Mouse (Mus musculus): ENCODE results near the gene Armh3. TPM values are rescaled to one million over a fixed set of nuclear protein-coding genes. Genes with fewer than 3 reads are reported as not detected.

The Armh3 gene
- 2.9 and 3.2 TPM in 2 replicates for polyA plus RNA-seq (2012; rRNA removed)

DNA sequence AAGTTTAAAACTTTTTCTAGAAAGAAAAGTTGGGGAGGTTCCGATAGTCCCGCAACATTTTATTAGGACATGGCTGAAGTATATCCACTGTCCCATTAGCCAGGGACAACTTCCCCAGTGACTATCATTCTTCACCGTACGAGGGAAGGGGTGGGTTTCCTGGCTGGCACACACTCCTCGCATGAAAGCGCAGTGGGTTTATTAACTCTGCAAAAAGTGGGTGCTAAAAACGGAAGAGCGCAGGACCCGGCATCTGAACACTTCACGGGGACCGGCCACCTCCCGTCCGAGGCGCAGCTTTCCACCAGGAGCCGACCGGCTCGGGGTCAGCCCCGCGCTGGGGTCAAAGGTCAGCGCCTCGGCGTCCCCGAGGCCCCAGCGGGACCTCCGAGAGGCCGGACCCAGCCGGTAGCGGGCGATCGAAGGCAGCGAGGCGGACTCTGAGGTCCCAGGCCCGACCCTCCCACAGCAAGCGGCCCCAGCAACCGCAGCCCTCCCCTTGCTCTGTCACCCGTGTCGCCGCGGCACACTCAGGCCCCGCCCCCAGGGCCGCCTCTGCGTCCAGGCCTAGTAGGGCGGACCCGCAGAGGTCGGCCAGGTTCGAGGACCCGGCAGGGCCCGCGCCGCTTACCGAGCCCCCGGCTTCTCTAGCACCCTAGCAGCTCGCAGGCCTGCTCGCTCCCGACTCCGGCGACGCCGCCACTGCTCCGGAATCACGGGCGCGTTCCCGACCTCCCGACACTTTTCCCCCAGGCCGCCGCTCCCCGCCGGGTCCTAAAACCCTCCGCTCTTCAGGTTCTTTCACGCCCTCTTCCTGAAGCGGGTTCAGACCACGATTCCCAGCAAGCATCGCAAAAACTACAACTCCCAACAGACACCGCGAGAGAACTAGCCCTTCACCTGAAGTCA is at the start of gene Armh3:
Gene Armh3 (minus strand): TSS at position 704 of the 909 bp plus-strand sequence.

DNA sequence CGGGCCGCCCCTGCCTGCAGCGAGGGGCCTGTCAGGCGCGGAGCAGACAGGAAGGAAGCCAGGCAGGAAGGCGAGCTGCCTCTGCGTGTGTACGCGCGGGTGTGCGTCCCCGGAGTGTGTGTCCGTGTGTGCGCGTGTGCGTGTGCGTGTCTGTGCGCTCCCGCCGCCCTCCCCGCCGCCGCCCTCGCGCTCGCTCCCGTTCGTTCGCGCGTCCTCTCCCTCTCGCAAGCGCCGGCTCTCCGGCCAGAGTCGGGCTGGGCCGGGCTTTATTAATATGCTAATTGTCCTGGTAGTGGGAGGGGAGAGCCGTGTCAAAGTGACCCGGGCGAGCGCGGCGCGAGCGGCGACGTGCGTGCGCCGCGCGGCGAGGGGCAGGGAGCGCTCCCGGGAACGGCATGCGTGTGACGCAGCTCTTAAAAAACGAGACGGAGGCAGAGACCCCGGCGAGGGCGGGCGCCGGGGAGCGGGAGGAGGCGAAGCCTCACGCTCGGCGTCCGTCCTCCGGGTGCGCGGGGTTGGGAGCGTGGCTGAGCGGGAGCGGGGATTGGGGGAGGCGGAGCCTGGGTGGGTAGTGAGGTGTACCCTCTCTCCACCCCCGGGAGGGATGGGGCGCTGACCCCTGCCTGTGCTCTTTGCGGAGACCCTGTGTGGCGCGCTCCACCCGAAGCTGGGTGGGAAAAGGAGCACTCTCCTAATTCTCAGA is 46.9 kb upstream of the Armh3 start, which contains the start of gene Ldb1:
Gene Ldb1 (minus strand): TSS at position 222 of the 703 bp plus-strand sequence.

DNA sequence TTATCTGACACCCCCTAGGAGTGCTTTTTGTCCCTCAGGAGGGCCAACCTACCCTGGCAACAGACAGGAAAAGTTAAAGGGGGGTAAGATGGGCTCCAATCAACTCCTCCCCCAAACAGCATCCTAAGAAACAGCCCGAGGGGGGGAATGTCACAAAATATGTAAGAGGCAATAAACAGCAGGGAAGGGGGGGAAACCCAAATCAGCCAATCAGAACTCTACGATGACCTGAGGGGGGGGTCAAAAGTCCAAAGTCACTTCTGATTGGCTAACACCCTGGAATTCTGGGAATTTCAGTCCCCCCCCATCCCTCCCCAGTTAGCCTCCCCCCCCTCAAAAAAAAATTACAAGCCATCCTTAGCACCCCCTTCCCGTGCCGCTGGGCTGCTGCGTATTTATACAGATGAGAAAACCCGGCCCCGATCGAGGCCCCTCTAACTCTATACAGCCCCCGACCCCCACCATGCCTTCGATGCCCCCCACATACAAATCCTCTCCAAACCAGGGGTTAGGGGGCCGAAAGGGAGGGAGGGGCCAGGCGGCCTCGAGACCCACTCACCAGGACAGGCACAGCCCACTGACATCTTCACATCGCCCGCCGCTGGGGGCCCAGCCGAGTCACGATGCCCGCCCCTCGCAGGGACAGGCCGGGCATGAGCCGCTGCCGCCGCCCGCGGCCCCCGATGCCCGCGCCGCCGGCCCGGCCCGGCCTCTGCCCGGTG is 46.1 kb upstream of the Armh3 start, which contains the start of gene Pprc1:
Gene Pprc1 (plus strand): TSS at position 616 of the 722 bp plus-strand sequence.

DNA sequence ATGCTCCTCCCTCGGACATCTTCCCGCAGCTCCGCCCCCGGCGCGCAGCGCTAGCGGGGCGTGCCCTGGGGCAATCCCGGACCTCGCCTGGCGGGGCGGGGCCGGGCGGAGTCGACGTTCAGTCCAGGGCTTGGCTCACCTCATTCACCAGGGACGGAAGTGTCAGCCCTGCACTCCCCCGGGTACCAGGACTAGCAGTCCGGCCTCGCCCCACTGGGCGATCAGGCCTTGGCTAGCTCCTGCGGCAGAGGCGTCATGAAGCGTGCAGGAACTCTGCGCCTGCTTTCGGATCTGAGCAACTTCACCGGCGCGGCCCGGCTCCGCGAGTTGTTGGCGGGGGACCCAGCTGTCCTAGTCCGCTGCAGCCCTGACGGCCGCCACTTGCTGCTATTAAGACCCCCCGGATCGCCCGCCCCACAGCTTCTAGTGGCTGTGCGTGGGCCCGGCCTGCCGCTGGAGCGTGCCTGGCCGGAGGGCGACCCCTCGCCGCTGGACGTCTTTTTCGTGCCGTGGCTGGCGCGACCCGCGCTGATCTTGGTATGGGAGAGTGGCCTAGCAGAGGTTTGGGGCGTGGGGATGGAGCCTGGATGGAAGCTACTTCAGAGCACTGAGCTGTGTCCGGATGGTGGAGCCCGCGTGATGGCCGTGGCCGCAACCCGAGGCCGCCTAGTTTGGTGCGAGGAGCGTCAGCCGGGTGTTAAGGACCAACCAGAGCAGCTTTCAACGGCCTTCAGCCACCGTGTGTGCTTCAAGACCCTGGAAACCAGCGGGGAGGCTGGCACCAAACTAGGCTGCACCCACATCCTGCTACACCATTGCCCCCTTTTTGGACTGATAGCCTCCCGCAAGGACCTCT is 5.3 kb upstream of the Armh3 start, which contains the start of gene Hps6:
Gene Hps6 (plus strand): TSS at position 138 of the 856 bp plus-strand sequence.

DNA sequence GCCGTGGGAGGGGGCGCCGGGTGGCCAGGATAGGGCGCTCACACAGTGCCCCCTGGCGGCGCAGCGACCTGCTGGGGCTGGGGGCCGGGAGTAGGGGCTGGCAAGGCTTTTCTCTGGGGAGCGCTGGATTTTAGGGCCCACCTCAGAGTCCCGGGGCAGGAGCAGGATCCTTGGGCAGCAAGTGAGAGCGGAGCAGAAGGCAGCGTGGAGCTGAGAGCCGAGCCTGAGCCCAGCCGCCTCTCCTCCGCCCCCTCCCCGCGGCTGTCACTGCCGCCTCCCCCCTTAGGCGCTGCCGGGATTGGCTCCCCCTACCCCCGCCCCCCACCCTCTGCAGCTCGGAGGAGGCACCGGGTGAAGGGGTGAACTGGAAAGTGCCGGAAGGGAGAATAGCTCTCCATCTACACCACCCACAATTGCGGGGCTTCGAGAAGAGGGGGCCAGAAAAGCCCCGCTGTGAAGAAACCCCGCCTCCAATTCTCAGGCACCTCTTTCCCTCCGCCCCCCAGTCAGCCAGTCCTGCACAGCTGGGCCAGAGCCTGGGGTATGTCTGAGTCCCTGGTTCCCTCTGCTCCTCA is 182.4 kb downstream of the Armh3 start, which contains the start of gene Kcnip2:
Gene Kcnip2 (minus strand): TSS at position 231 of the 575 bp plus-strand sequence.

DNA sequence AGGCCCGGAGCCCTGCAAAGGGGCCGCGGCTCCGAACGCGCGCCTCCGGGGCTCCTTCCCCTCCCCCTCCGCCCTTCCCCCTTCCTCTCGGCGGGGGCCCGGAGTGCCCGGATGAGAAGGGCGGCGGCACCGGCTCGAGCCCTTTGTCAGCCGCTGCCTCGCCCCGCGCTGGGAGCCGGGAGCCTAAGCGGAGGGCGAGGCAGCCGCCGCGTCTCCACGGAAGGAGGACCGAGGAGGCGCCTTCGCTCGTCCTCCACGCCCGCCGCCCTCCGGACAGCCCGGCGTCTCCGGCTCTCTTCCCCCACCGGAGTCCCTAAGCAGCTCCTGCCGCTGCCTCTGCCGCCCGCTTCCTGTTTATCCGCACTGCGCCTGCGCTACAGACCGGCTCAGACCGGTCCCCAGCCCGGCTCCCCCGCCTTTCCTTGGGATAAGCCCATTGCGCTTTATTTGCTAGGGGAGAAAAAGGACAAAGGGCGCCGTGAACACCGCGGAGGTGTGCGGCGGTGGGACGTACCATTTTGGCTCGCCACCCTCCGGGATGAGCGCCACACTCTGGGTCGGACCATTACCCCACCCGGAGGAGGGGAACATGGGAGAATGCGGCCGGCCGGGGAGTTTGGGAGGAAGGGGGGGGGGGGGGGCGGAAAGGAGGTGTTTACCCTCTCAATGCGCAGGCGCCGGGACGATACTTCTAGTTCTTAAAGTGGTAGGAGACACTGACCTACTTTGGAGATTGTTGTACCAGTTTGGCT is 214.9 kb downstream of the Armh3 start, which contains the start of gene Mgea5:
Gene Mgea5 (minus strand): TSS at position 657 of the 752 bp plus-strand sequence.

Other genes with a start within 250 kb of the Armh3 start
- 18.8 and 24.8 TPM in 2 replicates for gene Npm3, start 248.9 kb downstream of the Armh3 start, polyA plus RNA-seq (2012; rRNA removed)
- gene Mgea5, start 214.7 kb downstream of the Armh3 start, polyA plus RNA-seq (2012; rRNA removed), result 3.3 and 3.4 TPM in 2 replicates
- gene Kcnip2, start 182.4 kb downstream of the Armh3 start, polyA plus RNA-seq (2012; rRNA removed), result 2.4 and 2.9 TPM in 2 replicates
- 3.5 and 4.7 TPM in 2 replicates for gene Hps6, start 5.0 kb upstream of the Armh3 start, polyA plus RNA-seq (2012; rRNA removed)
- 7.7 and 9.5 TPM in 2 replicates for gene Pprc1, start 46.4 kb upstream of the Armh3 start, polyA plus RNA-seq (2012; rRNA removed)
- gene Ldb1, start 46.7 kb upstream of the Armh3 start, polyA plus RNA-seq (2012; rRNA removed), result 55.3 and 56.3 TPM in 2 replicates
- gene Nolc1, start 77.4 kb upstream of the Armh3 start, polyA plus RNA-seq (2012; rRNA removed), result 1.5 and 1.9 TPM in 2 replicates
- 0.03 TPM in 1 of 2 replicates, not detected in the other for gene Elovl3, start 133.4 kb upstream of the Armh3 start, polyA plus RNA-seq (2012; rRNA removed)
- 0.42 and 0.43 TPM in 2 replicates for gene Pitx3, start 149.8 kb upstream of the Armh3 start, polyA plus RNA-seq (2012; rRNA removed)
- gene Gbf1, start 154.0 kb upstream of the Armh3 start, polyA plus RNA-seq (2012; rRNA removed), result 78.9 and 80.0 TPM in 2 replicates

Measured in stomach, adult 2 months (tissue).